Mouse (Mus musculus): ENCODE results near the gene Hyls1.

Hyls1 gene

DNA sequence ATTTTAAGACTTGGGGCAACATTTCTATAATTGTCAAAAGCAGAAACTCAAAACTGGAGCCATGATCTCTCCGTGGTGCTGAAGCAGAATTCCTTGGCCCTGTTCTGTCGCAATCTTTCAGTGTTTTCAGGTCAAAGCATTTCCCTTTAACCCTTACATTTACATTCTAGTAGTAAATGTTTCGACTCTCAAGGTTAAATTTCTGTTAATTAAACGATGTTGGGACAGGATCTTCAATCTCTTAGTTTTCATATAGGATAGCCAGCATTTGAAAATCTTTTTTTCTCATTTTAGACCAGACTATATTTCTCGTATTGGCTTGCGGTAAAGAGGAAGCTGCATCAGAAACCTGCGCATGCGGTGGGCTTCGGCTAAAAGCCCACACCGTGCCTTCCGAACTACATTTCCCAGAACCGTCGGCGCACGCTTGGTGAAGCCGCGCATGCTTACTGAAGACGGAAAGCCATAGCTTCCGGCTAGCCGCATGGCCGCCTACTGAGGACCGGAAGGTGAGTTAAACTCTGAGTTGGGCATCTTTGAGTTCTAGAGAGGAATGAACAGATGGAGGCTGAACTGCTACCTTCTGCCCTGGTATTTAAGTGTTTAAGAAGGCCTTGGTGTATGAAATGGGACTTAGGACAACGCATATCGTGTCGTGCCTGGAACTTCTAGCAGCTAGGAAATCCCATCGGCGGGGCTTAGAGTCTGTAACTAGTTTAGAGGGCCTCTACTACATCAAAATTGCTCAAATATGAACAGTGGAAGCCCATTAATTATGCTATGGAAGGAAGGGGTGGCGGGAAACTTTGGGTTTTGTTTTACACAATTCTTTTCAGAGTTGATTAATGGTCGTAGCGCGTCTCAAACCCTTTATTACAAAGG lies 10.9 kb downstream of the Hyls1 start:
- Histone ChIP-seq H3K27me3 (ENCODE audit: control insufficient read depth, insufficient read depth, low read length, poor library complexity, severe bottlenecking) (no peaks in the 10 kb centered on the region; the same call in 1 of the 2 replicates), H3K36me3 (ENCODE audit: control insufficient read depth, insufficient read depth, low read length, poor library complexity, severe bottlenecking) (0 out of 2 replicates have a peak, but pooled peaks cover 3% of the 10 kb centered on the region)
- peak; percentile 89 for DNase-seq (ENCODE audit: low read depth, low spot score)

DNA sequence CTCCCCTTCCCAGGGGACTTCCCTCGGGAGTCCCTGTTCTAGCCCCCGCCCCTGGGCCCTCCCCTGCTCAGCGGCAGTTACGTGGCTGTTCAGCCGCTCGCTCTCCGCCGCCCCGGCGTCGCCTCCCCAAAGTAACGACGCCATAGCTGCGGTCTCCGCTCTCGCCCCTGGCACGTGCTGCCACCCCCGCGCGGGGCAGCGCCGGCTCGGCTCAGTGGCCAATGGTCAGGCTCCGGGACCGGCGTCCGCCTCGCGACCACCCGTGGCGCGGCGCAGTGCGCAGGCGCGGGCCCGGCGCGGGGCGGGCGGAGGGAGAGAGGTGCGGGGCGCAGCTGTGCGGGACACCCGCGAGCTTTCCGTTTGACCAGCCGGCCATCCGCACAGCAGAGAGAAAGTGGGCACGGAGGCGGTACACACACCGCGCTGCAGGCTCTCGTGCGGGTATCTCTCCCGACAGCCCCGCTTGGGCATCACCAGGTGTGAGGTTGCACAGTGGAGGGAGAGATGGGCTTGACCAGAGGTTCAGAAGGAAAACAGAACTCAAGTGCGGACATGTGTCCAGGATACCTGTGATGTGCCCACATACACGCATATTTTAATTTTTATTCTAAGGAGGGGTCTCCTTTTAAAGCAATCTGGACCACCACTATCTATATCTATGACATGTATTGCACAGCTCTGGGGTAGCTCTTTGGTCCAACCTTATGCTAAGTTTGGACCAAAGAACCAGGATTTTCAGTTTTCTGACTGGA lies 11.8 kb downstream of the Hyls1 start, which contains the start of the genes Ddx25 and Pus3:
Ddx25 (minus strand) TSS at position 272 of the 752 bp plus-strand sequence.
Pus3 (plus strand) TSS at position 339 of the 752 bp plus-strand sequence.
- Histone ChIP-seq H3K27me3 (ENCODE audit: control insufficient read depth, insufficient read depth, low read length, poor library complexity, severe bottlenecking) (no peaks in the 10 kb centered on the region; the same call in 1 of the 2 replicates), H3K36me3 (ENCODE audit: control insufficient read depth, insufficient read depth, low read length, poor library complexity, severe bottlenecking) (0 out of 2 replicates have a peak, but pooled peaks cover 3% of the 10 kb centered on the region)
- peak; percentile 44 for DNase-seq (ENCODE audit: low read depth, low spot score)

DNA sequence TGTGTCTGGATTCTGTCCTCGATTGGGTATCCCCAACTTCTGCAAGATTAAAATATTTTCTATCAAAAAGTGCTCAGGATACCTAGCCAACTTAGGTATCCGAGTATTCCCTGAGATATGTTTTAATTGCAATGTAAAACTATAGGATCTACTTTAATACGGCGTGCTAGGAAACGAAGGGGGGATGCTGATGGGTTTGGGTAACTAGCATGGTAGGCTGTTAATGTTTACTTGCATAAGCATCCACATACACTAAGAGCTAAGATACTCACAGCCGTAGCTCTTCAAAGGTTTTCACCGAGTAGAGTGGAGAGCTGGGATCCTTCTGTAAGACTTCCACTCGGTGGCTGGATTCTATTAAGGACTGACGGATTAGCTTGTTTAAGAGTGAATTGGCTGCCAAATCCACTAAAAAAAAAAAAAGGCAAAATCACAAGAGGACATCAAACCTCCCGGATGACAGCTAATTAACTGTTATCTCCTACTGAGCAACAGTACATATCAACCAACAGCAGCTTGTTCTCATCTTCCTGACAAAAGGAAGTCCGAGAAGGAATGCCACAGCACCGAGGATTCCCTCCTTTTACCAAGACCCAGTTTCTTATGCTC lies 13.6 kb downstream of the Hyls1 start:
- H3K27me3 ChIP-seq (ENCODE audit: control insufficient read depth, insufficient read depth, low read length, poor library complexity, severe bottlenecking): no peaks in the 10 kb centered on the region; the same call in none of the 2 replicates
- H3K36me3 ChIP-seq (ENCODE audit: control insufficient read depth, insufficient read depth, low read length, poor library complexity, severe bottlenecking): 0 out of 2 replicates have a peak, but pooled peaks cover under 1% of the 10 kb centered on the region
- no peak for DNase-seq (ENCODE audit: low read depth, low spot score)

DNA sequence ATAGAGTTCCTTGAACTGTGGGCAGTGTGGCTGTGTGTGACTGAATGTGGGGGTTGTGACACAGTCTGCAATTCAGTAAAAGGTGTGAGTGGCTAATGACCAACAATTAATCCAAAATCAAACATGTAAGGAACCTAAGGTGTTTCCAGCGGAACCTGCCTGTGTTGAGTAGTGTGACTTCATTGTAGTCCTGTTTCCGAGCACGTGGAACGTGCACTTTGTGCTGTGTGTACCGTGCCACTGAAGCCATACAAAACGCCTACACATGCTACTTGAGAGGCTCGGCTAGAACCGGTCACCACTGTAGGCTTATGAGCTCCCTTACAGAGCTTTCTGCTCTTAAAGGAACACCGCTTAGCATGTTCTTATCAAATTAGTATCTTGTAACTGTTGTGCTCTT lies 21.7 kb downstream of the Hyls1 start:
- no peaks in the 10 kb centered on the region; the same call in 1 of the 2 replicates for H3K36me3 ChIP-seq (ENCODE audit: control insufficient read depth, insufficient read depth, low read length, poor library complexity, severe bottlenecking)
- H3K27me3 ChIP-seq (ENCODE audit: control insufficient read depth, insufficient read depth, low read length, poor library complexity, severe bottlenecking): no peaks in the 10 kb centered on the region; the same call in 1 of the 2 replicates
- DNase-seq (ENCODE audit: low read depth, low spot score): no peak

DNA sequence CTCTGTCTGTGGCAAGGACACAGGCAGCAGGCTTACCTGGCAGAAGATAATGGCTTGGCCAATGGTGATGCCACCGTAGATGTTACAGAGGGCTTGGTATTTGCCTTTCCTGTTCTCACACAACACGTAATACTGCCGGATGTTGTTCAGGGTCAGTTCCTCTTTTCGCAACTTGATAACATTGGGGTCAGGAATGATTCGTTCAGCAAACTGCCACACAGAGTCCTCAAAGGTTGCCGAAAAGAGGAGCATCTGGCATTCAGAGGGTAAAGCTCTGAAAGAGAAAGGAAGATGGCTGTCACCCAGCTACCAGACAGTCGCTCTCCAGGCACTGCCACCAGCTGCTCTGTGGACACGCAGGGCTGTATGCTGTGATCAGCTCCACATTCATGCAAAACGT lies 23.5 kb downstream of the Hyls1 start:
- Histone ChIP-seq H3K36me3 (ENCODE audit: control insufficient read depth, insufficient read depth, low read length, poor library complexity, severe bottlenecking) (no peaks in the 10 kb centered on the region; the same call in 1 of the 2 replicates), H3K27me3 (ENCODE audit: control insufficient read depth, insufficient read depth, low read length, poor library complexity, severe bottlenecking) (no peaks in the 10 kb centered on the region)
- peak; percentile 82 for DNase-seq (ENCODE audit: low read depth, low spot score)

DNA sequence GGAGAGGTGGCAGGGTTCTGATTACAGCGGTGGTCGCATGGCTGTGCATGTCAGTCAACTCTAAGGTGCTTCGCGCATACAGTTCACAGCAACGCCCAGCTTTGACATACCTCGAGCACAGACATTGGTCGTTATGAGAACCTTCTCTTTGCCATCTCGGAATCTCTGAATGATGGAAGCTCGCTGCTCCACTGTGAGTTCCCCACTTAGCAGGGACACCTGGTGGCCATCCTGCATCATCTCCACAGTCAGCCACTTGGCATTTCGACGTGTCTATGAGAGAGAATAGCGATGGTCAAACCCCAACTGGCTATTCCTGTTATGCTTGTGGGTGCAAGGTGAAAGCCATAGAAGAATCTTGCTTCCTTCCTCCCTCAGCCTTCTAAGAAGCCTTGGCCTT lies 24.5 kb downstream of the Hyls1 start:
- Histone ChIP-seq H3K27me3 (ENCODE audit: control insufficient read depth, insufficient read depth, low read length, poor library complexity, severe bottlenecking) (no peaks in the 10 kb centered on the region), H3K36me3 (ENCODE audit: control insufficient read depth, insufficient read depth, low read length, poor library complexity, severe bottlenecking) (no peaks in the 10 kb centered on the region; the same call in 1 of the 2 replicates)
- DNase-seq (ENCODE audit: low read depth, low spot score): no peak

DNA sequence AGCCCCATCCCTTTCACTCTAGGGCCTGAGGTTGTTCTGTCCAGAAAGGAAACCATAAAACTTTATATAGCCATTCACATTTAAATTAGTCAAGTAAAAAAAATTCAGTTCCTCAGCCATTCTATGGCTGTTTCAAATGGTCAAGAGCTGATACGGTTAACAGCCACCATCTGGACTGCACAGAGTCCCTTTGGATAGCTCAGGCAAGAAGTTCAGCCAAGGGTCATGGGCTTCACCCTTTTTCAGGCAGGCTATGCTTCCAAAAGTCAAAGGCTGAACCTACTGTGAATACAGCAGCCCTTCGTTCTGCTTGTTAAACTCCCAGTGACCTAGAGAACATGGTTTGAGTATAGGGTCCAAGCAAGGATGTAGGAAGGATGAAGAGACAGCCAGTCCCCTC lies 25.5 kb downstream of the Hyls1 start:
- no peaks in the 10 kb centered on the region; the same call in 1 of the 2 replicates for H3K36me3 ChIP-seq (ENCODE audit: control insufficient read depth, insufficient read depth, low read length, poor library complexity, severe bottlenecking)
- DNase-seq (ENCODE audit: low read depth, low spot score): no peak
- H3K27me3 ChIP-seq (ENCODE audit: control insufficient read depth, insufficient read depth, low read length, poor library complexity, severe bottlenecking): no peaks in the 10 kb centered on the region

DNA sequence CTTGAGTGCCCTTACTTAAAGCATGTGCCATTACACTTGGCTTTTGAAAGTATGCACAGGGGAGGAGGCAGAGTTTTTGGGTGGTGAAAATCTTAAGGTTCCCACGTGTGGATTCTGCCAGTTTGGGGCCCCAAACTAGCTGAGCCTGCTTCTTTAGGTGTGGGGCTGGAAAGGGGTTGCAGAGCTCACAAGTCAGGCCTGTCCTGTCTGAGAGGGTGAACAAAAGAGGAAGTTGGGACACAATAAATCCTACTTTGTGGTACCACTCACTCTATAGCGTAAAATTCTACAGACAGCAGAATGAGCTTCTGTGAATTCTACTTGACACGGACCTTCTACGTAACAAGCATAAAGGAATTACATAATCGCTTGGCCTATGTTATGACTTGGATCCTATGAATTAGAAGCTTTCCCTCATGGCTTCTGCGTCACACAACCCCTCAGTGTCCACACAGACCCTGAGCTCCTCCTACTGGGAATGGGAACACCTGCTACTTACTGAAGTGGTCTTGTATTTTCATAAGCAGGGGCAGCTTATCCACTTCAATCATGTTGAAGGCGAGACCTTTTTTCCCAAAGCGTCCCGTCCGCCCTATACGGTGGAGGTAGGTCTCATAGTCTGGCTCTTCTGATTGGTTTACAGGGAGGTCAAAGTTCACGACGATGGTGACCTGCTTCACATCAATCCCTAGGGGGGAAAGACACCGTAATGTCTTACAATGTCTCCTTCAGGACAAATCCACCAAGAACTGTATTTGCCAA lies 26.9 kb downstream of the Hyls1 start:
- no peak for DNase-seq (ENCODE audit: low read depth, low spot score)
- H3K27me3 ChIP-seq (ENCODE audit: control insufficient read depth, insufficient read depth, low read length, poor library complexity, severe bottlenecking): no peaks in the 10 kb centered on the region

DNA sequence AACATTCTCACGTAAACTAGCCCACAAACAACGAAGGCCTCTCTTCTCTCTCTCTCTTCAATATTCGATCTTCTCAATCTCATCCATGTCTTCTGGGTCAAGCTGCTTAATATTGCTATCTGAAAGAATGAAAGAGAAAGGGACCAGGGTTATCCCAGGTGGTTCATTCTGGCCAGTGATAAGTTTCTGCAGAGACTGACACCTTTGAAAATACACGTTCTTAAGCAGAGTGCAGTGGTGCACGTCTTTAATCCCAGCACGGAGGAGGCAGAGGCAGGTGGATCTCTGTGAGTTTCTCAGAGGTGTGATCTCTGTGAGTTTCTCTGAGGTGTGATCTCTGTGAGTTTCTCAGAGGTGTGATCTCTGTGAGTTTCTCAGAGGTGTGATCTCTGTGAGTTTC lies 28.3 kb downstream of the Hyls1 start:
- no peaks in the 10 kb centered on the region; the same call in 1 of the 2 replicates for H3K36me3 ChIP-seq (ENCODE audit: control insufficient read depth, insufficient read depth, low read length, poor library complexity, severe bottlenecking)
- DNase-seq (ENCODE audit: low read depth, low spot score): no peak
- no peaks in the 10 kb centered on the region for H3K27me3 ChIP-seq (ENCODE audit: control insufficient read depth, insufficient read depth, low read length, poor library complexity, severe bottlenecking)

More for the DNA sequence above, 26.9 kb downstream of the Hyls1 start:
- H3K36me3 ChIP-seq (ENCODE audit: control insufficient read depth, insufficient read depth, low read length, poor library complexity, severe bottlenecking): no peaks in the 10 kb centered on the region; the same call in 1 of the 2 replicates

DNA sequence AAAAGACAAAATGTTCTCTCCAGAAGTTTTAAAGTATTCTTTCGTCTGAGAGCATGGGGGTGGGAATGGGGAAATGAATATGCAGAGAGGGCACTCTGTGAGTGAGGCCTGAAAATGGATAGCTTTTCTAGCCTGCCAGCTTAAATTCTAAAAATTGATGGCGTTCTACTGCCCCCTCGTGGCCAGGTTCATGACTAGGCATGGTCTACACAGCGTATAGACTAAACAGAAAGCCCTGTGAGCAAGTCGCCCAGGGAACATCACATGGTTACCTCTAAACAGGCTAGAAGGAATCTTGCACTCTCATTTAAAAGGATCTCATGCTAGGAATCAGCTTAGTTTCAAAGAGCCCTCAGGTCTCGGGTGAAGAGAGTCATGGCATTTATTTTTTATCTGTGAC lies 28.7 kb downstream of the Hyls1 start:
- Histone ChIP-seq H3K36me3 (ENCODE audit: control insufficient read depth, insufficient read depth, low read length, poor library complexity, severe bottlenecking) (no peaks in the 10 kb centered on the region; the same call in 1 of the 2 replicates), H3K27me3 (ENCODE audit: control insufficient read depth, insufficient read depth, low read length, poor library complexity, severe bottlenecking) (no peaks in the 10 kb centered on the region)
- peak; percentile 88 for DNase-seq (ENCODE audit: low read depth, low spot score)

DNA sequence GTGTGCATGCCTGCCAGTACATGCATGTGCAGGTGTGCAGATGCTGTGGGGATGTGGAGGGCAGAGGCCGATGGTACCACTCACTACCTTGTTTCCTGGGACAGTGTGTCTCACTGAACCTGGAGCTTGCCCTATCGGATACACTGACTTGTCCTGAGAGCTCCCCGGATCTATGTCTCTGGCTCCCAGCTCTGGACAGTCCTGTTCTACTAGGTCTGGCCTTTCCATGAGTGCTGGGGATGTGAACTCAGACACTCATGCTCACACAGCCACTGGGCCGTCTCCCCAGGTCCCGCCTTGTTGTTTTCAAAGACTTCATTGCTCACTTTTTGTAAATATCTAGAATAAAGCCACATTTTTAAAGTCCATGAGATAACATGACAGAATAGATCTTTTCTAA lies 29.2 kb downstream of the Hyls1 start:
- no peaks in the 10 kb centered on the region for H3K27me3 ChIP-seq (ENCODE audit: control insufficient read depth, insufficient read depth, low read length, poor library complexity, severe bottlenecking)

DNA sequence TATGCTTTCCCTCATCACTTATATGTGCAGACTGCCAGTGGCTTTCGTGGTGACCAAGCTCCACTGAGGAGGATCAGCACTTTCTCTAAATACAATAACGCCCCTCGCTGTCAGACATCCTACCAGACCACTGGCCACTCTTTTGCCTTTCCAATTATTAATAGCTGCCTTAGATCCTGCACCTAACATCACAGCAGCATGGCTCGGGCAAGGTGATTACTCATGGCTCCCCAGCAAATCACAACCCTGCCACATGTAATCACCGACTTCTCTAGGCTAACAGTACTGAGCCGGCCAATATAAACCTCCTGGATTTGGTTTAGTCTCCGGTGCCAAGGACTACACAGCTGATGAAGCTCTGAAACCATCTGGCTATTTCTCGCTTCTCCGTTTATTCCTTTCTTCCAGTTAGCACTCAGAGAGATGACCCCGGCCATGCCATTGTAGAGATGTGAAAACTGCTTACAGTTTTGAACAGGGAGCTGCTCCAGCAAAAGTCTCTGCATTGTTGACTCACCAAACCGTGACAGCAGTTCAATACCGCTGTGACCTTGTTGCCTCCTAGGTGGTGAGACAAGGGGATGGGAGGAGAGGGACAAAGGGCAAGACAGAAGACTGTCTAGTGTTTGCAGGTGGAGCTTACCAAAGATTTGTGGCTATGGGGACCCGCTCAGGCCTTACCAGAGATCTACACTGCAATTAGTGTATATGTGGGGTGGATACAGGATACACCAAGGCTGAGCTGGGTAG lies 31.0 kb downstream of the Hyls1 start:
- no peak for DNase-seq (ENCODE audit: low read depth, low spot score)
- Histone ChIP-seq H3K27me3 (ENCODE audit: control insufficient read depth, insufficient read depth, low read length, poor library complexity, severe bottlenecking) (no peaks in the 10 kb centered on the region), H3K36me3 (ENCODE audit: control insufficient read depth, insufficient read depth, low read length, poor library complexity, severe bottlenecking) (no peaks in the 10 kb centered on the region; the same call in 1 of the 2 replicates)

More for the DNA sequence above, 29.2 kb downstream of the Hyls1 start:
- DNase-seq (ENCODE audit: low read depth, low spot score): no peak
- no peaks in the 10 kb centered on the region; the same call in 1 of the 2 replicates for H3K36me3 ChIP-seq (ENCODE audit: control insufficient read depth, insufficient read depth, low read length, poor library complexity, severe bottlenecking)

DNA sequence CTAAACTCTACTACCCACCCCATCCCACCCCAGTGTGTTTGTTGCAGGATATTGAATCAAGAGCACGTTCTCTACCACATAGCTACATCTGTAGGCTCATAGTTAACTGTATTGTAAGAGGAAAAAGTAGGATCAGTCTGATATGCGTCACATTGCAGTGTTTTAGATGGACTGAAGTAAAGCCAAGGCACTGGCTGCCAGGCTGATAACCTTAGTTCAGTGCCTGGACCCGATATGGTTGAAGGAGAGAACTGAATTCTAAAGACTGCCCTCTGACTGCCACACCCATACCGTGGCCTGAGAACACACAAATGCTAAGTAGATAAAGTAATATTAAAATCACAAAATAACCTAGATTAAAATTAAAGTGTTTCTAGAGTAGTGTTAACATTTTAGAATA lies 34.3 kb downstream of the Hyls1 start:
- Histone ChIP-seq H3K27me3 (ENCODE audit: control insufficient read depth, insufficient read depth, low read length, poor library complexity, severe bottlenecking) (no peaks in the 10 kb centered on the region), H3K36me3 (ENCODE audit: control insufficient read depth, insufficient read depth, low read length, poor library complexity, severe bottlenecking) (no peaks in the 10 kb centered on the region)
- DNase-seq (ENCODE audit: low read depth, low spot score): no peak

Measured in splenic B cell, adult 2 months (primary cell).